Mouse (Mus musculus): ENCODE measurements around the gene Tshz3.

The Tshz3 gene

DNA sequence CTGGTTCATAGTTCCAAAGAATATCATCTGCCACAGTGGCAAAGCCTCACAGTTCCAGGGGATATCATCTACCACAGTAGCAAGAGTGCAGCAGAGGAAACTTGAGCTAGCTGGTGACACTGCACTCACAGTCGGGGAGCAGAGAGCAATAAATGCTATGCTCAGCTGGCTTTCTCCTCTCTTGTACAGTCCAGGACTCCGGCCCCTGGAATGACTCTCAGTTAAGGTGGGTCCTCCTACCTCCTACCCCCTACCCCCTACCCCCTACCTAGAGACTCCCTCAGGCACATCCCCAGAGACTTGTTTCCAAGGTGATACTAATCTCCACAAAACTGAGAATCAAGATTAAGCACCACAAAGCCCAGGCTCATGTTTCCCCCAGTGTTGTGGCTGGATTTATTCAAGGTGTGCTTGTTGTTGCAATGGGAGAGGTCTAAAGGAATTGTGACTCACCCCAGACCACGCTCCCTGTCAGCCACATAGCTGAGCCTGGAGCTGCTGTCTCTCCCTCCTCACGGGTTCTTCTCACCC is 86.4 kb downstream of the Tshz3 start:
- no peak for DNase-seq (ENCODE audit: low spot score in 2 of 2)

DNA sequence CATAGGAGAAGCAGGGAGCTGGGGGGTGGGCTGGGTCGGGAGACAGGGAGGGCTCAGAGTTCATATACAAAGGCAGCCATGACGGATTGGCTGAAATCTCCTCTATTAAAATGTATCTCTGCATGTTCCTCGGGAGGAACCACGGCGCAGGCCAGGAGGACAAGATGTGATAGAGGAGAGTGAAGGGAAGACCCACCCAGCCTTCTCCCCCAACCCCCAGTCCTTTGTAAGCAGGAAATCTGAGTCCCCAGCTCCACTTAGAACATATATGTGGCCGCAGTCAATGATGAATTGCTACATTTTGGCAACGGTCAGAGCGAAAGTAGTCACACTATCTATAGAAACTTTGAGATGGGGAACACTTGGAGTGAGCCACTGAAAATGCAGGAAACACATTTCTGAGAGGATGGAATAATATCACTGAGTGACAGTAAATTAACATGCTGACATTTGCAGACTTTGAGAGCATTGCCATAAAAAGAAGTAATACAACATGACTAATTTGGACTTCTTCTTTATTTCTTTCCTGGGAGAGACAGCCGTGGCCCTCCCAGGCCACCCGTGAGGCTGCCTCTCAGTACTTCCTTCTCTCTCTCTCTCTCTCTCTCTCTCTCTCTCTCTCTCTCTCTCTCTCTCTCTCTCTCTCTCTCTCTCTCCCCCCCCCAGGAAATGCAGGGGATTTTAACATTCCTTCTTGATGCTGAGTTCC is 88.9 kb downstream of the Tshz3 start:
- DNase-seq (ENCODE audit: low spot score in 2 of 2), result no peak

DNA sequence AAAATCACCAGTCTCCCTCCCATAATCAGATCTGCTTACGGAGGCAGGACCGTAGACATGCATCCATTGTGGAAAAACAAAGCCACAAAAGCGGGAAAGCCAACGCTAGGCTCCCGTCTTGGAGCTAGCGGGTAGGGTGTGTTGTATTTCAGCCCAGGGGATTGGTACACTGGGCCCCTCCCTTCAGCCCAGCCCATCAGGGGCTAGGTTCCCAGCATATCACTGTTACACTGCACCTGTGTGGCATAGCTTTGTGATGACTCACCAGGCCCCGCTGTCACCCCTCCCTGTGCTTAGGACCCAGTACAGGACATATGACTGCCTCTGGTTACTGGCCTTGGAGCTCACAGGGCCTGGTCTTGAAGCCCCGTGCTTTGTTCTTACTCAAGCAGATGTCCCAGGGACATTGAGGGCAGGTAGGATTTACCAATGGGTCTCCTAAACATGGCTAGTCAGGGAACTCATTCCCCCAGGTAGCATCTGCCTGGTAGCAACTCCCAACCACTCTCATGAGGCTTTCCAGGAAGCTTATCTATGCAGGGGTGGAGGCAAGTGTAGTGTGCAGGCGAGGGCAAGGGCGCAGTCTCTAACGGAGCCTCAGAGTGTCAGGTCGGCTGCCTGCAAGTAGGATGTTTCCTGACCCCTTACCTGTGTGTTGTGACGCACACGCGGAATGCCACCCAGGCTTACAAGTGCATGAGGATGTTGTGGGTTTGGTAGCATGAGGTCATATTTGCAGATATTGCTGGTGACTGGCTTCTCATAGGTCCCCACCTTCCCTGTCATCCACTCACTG is 98.7 kb downstream of the Tshz3 start:
- no peak for DNase-seq (ENCODE audit: low spot score in 2 of 2)
